Mouse (Mus musculus) intestine, postnatal 0 days (tissue): ENCODE data around the gene Cdh1. TPM values are rescaled to one million over a fixed set of nuclear protein-coding genes. Genes with fewer than 3 reads are reported as not detected.
"Not testable (repeated sequence)": the region's sequence is repeated elsewhere in the genome, so short reads cannot be mapped to it uniquely, and the experiment has no call there.

Experiments
- ATAC-seq: fragments of 200-750 bp; cut with Nextera tagmentation; 2 replicates; pipeline ENCODE4 v1.8.0; 2017; ENCODE audit warnings: mild to moderate bottlenecking, moderate TSS enrichment, moderate library complexity
- H3K27ac ChIP-seq: fragments of 300-500 bp; sonication (generic); 2 replicates; pipeline ENCODE4 v1.5.1; 2014; ENCODE audit warnings: mild to moderate bottlenecking, low read depth, low read length, moderate library complexity
- H3K27me3 ChIP-seq: fragments of 300-500 bp; sonication (generic); replicated peaks from 2 replicates; pipeline ENCODE4 v1.6.1; 2014; ENCODE audit warnings: low read length, mixed read lengths; ENCODE audit not compliant: control insufficient read depth, insufficient read depth
- H3K36me3 ChIP-seq: fragments of 300-500 bp; sonication (generic); 2 replicates; pipeline ENCODE4 v1.6.1; 2014; ENCODE audit warnings: mild to moderate bottlenecking, moderate library complexity; ENCODE audit not compliant: control insufficient read depth, insufficient read depth
- H3K4me1 ChIP-seq: fragments of 300-500 bp; sonication (generic); replicated peaks from 2 replicates; pipeline ENCODE4 v1.6.1; 2014; ENCODE audit warnings: antibody characterized with exemption, low read length, mixed read lengths; ENCODE audit not compliant: control insufficient read depth, insufficient read depth
- H3K4me2 ChIP-seq: fragments of 300-500 bp; sonication (generic); replicated peaks from 2 replicates; pipeline ENCODE4 v1.6.1; 2014; ENCODE audit warnings: low read depth, mild to moderate bottlenecking, moderate library complexity
- H3K4me3 ChIP-seq: fragments of 300-500 bp; sonication (generic); 2 replicates; pipeline ENCODE4 v1.5.1; 2014; ENCODE audit warnings: low read depth, low read length
- H3K9ac ChIP-seq: fragments of 300-500 bp; sonication (generic); 2 replicates; pipeline ENCODE4 v1.6.1; 2014; ENCODE audit warnings: mild to moderate bottlenecking, low read depth, low read length
- H3K9me3 ChIP-seq: fragments of 300-500 bp; sonication (generic); 2 replicates; pipeline ENCODE4 v1.6.1; 2016; ENCODE audit warnings: mixed run types; ENCODE audit not compliant: control insufficient read depth
- CTCF ChIP-seq: sonication (generic); IDR thresholded peaks from 2 replicates; pipeline ENCODE4 v1.5.1; 2016; ENCODE audit warnings: low read depth, mild to moderate bottlenecking, control low read depth, antibody characterized with exemption, moderate library complexity
- WGBS: fragments of 180-500 bp; shearing (Covaris S2); extraction: QIAGEN DNeasy Blood & Tissue Kit; methylation state at CpG from one replicate; pipeline ENCODE4 v1.1.7; 2014; 5-methylcytosine and 5-hydroxymethylcytosine counted together
- polyA plus RNA-seq: library from polyadenylated mRNA; unstranded; fragments of >200 nt; fragmentation: Nextera tagmentation; extraction: Ambion mirVana; gene quantifications from 2 replicates; pipeline ENCODE4 v1.2.1, GENCODE M21; 2015

Cdh1 gene
- polyA plus RNA-seq, 1 experiment from 2014 or later = 82.1 TPM

GRCm38 (mm10) chr8:106605657-106606056 is 2.5 kb downstream of the Cdh1 start:
- Histone ChIP-seq H3K4me2 (peak overlapping the region; percentile 65), H3K4me3 (peak overlapping the region; percentile 64), H3K36me3 (no peaks in the 10 kb centered on the region), H3K9ac (no peak overlapping the region), H3K4me1 (peaks cover 5% of the 10 kb centered on the region; the same call in 1 of the 2 replicates), H3K27ac (no peak overlapping the region), H3K9me3 (no peaks in the 10 kb centered on the region), H3K27me3 (0 out of 2 replicates have a peak, but pooled peaks cover 3% of the 10 kb centered on the region)
- no peak for ATAC-seq
- no peak for TF ChIP-seq CTCF
- 28% methylated on average over 7 of the region's 7 CpGs for WGBS

DNA sequence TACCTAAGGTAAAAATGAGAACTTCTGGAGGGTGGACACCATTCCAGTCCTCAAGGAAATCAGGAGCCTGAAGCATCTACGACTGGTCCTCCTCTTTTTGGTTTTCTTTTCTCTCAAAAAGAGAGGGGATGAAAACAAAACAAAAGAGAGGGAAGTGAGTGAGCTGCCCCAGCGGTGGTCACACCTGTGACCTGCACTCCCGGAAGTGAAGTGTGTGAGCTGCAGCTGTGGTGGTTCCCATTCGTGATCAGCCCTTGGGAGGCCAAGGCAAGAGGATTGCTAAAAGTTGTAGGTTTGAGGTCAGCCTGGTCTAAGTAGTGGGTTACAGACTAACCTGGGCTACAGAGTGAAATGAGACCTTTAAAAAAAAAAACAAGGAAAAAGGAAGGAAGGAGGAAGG is 3.0 kb downstream of the Cdh1 start:
- Histone ChIP-seq H3K4me1 (peaks cover 7% of the 10 kb centered on the region; the same call in 1 of the 2 replicates), H3K27me3 (0 out of 2 replicates have a peak, but pooled peaks cover 3% of the 10 kb centered on the region), H3K9ac (no peak overlapping the region), H3K4me2 (peak overlapping the region; percentile 65), H3K36me3 (no peaks in the 10 kb centered on the region), H3K27ac (0 out of 2 replicates have a peak overlapping the region, but pooled peaks have one; percentile 21), H3K4me3 (no peak overlapping the region), H3K9me3 (no peaks in the 10 kb centered on the region)
- no peak for ATAC-seq
- WGBS = 20% methylated on average over 4 of the region's 4 CpGs
- no peak for TF ChIP-seq CTCF

GRCm38 (mm10) chr8:106606601-106607145 is 3.5 kb downstream of the Cdh1 start:
- 0 out of 2 replicates have a peak, but pooled peaks cover 3% of the 10 kb centered on the region for H3K27me3 ChIP-seq
- H3K4me3 ChIP-seq = no peak overlapping the region
- no peaks in the 10 kb centered on the region for H3K9me3 ChIP-seq
- peaks cover 10% of the 10 kb centered on the region; the same call in 1 of the 2 replicates for H3K4me1 ChIP-seq
- peak overlapping the region; percentile 65 for H3K4me2 ChIP-seq
- H3K27ac ChIP-seq = peak overlapping the region; percentile 21; the same call in 1 of the 2 replicates
- 28% methylated on average over 15 of the region's 15 CpGs for WGBS
- no peak for TF ChIP-seq CTCF
- no peak overlapping the region; the same call in 1 of the 2 replicates for H3K9ac ChIP-seq
- ATAC-seq = no peak
- no peaks in the 10 kb centered on the region for H3K36me3 ChIP-seq

DNA sequence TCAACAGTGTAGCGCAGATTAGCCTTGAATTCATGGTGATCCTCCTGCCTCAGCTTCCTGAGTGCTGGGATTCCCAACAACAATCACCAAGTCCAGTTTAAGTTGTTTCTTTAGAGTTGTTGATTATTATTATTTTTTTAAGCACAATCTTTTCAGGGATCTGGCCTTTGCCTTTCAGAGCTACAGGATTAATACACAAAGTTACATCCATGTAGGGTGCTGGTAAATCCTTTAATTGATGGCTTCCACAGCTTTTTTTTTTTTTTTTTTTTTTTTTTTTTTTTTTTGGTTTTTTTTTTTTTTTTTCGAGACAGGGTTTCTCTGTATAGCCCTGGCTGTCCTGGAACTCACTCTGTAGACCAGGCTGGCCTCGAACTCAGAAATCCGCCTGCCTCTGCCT is 4.6 kb downstream of the Cdh1 start:
- not testable (repeated sequence) for H3K4me3 ChIP-seq, H3K9ac ChIP-seq, H3K4me2 ChIP-seq, H3K9me3 ChIP-seq, H3K27me3 ChIP-seq, ATAC-seq, H3K27ac ChIP-seq, H3K36me3 ChIP-seq
- 83% methylated on average over 4 of the region's 4 CpGs for WGBS
- H3K4me1 ChIP-seq = peaks cover 16% of the 10 kb centered on the region; the same call in 1 of the 2 replicates

DNA sequence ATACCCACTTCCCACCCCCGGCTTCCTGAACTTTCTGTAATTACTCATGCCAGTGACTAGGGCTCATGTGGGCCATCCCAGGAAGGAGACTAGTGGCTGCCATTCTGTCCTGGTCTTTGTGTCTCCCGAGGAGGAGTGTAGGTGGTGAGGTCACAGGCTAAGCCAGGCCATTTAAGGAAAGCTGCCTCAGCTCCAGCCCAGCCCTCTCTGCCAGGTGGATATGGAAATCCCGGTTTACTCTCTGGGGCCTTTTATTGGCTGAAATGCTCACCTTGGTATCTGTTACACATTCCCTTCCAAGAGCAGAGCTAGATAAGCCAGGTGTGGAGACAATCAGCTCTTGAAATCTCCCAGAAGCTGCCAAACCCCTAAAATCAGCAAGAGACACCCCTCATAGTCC is 5.3 kb downstream of the Cdh1 start:
- WGBS = 21% methylated on average over 3 of the region's 3 CpGs
- H3K4me2 ChIP-seq = no peak overlapping the region; the same call in 1 of the 2 replicates
- no peaks in the 10 kb centered on the region for H3K9me3 ChIP-seq
- ATAC-seq = peak; percentile 34
- H3K27me3 ChIP-seq = no peaks in the 10 kb centered on the region
- no peak overlapping the region for H3K9ac ChIP-seq
- no peak for TF ChIP-seq CTCF
- H3K27ac ChIP-seq = peak overlapping the region; percentile 24
- no peaks in the 10 kb centered on the region; the same call in 1 of the 2 replicates for H3K36me3 ChIP-seq
- H3K4me3 ChIP-seq = no peak overlapping the region
- peaks cover 17% of the 10 kb centered on the region; the same call in 1 of the 2 replicates for H3K4me1 ChIP-seq

- Histone ChIP-seq H3K4me1 (peaks cover 17% of the 10 kb centered on the region; the same call in 1 of the 2 replicates), H3K36me3 (no peaks in the 10 kb centered on the region; the same call in 1 of the 2 replicates), H3K27ac (peak overlapping the region; percentile 24; the same call in 1 of the 2 replicates), H3K9me3 (no peaks in the 10 kb centered on the region), H3K27me3 (no peaks in the 10 kb centered on the region), H3K4me2 (no peak overlapping the region), H3K9ac (no peak overlapping the region), H3K4me3 (no peak overlapping the region)
- 22% methylated on average over 7 of the region's 7 CpGs for WGBS
- no peak for TF ChIP-seq CTCF
- ATAC-seq = peak; percentile 57
These were observed 6.1 kb downstream of the Cdh1 start for GRCm38 (mm10) chr8:106609076-106609903.
